Mouse (Mus musculus) neutrophil, adult 5-6 weeks (primary cell): Measurements from ENCODE around the gene Hist1h2br. TPM values are rescaled to one million over a fixed set of nuclear protein-coding genes. Genes with fewer than 3 reads are reported as not detected.

Experiments used
- total RNA-seq: library from RNA; stranded (forward); fragments of 200-1000 nt; gene quantifications from 2 replicates; pipeline ENCODE4 v1.2.3, GENCODE M21; 2017

Hist1h2br gene
- total RNA-seq, 1 experiment from 2014 or later, result 63.3 TPM

Other genes starting within 250 kb of the Hist1h2br start
- gene Olfr1362, start 219.7 kb upstream of the Hist1h2br start, total RNA-seq, result not detected in 2 replicates
- not detected in 2 replicates for gene Olfr11, start 191.2 kb upstream of the Hist1h2br start, total RNA-seq
- not detected in 2 replicates for gene Olfr1361, start 170.4 kb upstream of the Hist1h2br start, total RNA-seq
- gene Olfr1360, start 156.3 kb upstream of the Hist1h2br start, total RNA-seq, result not detected in 2 replicates
- not detected in 2 replicates for gene Olfr1359, start 135.6 kb upstream of the Hist1h2br start, total RNA-seq
- gene Hist1h2bl, start 117.6 kb upstream of the Hist1h2br start, total RNA-seq, result 14.4 and 16.0 TPM in 2 replicates
- 351 and 359 TPM in 2 replicates for gene Hist1h2ai, start 117.3 kb upstream of the Hist1h2br start, total RNA-seq
- 15.6 and 19.4 TPM in 2 replicates for gene Hist1h3h, start 116.1 kb upstream of the Hist1h2br start, total RNA-seq
- gene Hist1h2bm, start 111.7 kb upstream of the Hist1h2br start, total RNA-seq, result 6.6 and 8.0 TPM in 2 replicates
- 12.6 and 17.7 TPM in 2 replicates for gene Hist1h4j, start 98.7 kb upstream of the Hist1h2br start, total RNA-seq
- gene Hist1h4k, start 83.2 kb upstream of the Hist1h2br start, total RNA-seq, result 63.4 and 72.4 TPM in 2 replicates
- gene Hist1h2ak, start 79.9 kb upstream of the Hist1h2br start, total RNA-seq, result 70.6 and 79.9 TPM in 2 replicates
- 99.6 and 105 TPM in 2 replicates for gene Hist1h2bn, start 79.6 kb upstream of the Hist1h2br start, total RNA-seq
- gene Hist1h1b, start 53.1 kb upstream of the Hist1h2br start, total RNA-seq, result 73.0 and 92.6 TPM in 2 replicates
- 3.8 and 32.2 TPM in 2 replicates for gene Hist1h3i, start 50.4 kb upstream of the Hist1h2br start, total RNA-seq
- gene Hist1h2an, start 46.5 kb upstream of the Hist1h2br start, total RNA-seq, result 46.4 and 80.8 TPM in 2 replicates
- gene Hist1h2bp, start 46.3 kb upstream of the Hist1h2br start, total RNA-seq, result 4.8 and 6.8 TPM in 2 replicates
- 71.6 and 96.6 TPM in 2 replicates for gene Hist1h2bq, start 23.5 kb upstream of the Hist1h2br start, total RNA-seq
- 88.7 TPM in 1 of 2 replicates, not detected in the other for gene Hist1h2ao, start 23.3 kb upstream of the Hist1h2br start, total RNA-seq
- 341 and 383 TPM in 2 replicates for gene Hist1h4m, start 22.0 kb upstream of the Hist1h2br start, total RNA-seq
- gene Hist1h4n, start 1.5 kb upstream of the Hist1h2br start, total RNA-seq, result 171 and 217 TPM in 2 replicates
- 129 and 254 TPM in 2 replicates for gene Hist1h2ap, start 236 bp upstream of the Hist1h2br start, total RNA-seq
- 0.49 and 2.6 TPM in 2 replicates for gene Zfp184, start 111.4 kb downstream of the Hist1h2br start, total RNA-seq
- gene Pom121l2, start 147.5 kb downstream of the Hist1h2br start, total RNA-seq, result not detected in 2 replicates
- gene Prss16, start 176.0 kb downstream of the Hist1h2br start, total RNA-seq, result 0.61 and 2.9 TPM in 2 replicates
- gene Hist1h2ah, start 201.8 kb downstream of the Hist1h2br start, total RNA-seq, result 15.1 and 66.2 TPM in 2 replicates
- gene Hist1h2bk, start 202.1 kb downstream of the Hist1h2br start, total RNA-seq, result 11.9 and 12.2 TPM in 2 replicates
- gene Hist1h4i, start 207.6 kb downstream of the Hist1h2br start, total RNA-seq, result 59.4 and 71.0 TPM in 2 replicates
- gene Hist1h2ag, start 209.2 kb downstream of the Hist1h2br start, total RNA-seq, result 24.6 and 26.2 TPM in 2 replicates
- gene Hist1h2bj, start 209.5 kb downstream of the Hist1h2br start, total RNA-seq, result 25.8 and 31.3 TPM in 2 replicates